Mouse (Mus musculus) cerebellum, postnatal 14 days (tissue): Measurements from ENCODE around the gene Ftl1.
A peak's percentile ranks its signal among the peaks of the same experiment; 100 is the strongest.

Source experiments
- DNase-seq, 2 experiments: peaks; one replicate each; pipeline ENCODE4 v3.0.0; 2021; ENCODE audit warnings: mixed read lengths in 2 of 2

Gene Ftl1

DNA sequence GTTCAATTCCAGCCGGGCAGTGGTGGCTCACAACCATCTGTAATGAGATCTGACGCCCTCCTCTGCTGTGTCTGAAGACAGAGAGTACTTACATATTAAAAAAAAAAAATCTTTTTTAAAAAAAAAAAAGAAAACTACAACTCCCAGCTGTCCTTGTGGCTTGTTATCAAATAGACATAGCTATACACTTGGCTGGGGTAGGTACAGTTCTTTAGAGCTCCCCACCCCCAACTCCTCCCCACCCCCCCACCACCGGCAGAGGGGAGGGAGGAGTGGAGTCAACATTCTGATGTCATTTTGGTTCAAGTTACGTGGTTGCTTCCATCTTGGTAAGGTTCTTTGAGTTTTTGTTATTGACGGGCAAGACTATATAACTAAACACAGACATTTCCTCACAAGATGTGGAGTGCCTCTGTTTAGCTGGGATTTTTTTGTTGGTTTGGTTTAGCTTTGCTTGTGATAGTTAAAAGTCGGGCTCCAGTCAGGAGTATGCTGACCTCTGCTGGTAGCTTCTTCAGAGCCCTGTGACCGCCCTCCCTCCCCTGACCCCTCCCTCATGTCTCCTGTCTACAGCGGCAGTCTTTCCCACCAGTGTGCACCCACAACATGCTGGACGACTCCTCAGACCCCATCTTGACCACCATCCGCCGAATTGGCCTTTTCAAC lies 12.2 kb downstream of the Ftl1 start:
- peak; percentile 56 to 71 for DNase-seq

DNA sequence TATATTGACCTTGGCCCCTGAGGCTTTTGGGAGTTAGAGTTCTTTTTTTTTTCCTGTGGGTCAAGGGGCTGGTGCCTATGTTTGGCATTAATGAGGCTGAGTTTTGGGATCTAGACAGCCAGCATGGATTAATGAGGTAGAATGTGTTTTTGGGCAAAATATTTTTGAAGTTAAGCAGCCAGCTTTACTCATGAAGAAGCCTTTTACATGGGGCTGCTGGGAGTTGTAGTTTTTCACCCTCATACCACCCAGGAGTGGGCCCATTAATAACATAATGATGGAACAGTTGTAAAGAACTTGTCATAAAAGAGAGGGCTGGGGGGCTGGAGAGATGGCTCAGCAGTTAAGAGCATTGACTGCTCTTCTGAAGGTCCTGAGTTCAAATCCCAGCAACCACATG lies 13.1 kb downstream of the Ftl1 start:
- no peak for DNase-seq

DNA sequence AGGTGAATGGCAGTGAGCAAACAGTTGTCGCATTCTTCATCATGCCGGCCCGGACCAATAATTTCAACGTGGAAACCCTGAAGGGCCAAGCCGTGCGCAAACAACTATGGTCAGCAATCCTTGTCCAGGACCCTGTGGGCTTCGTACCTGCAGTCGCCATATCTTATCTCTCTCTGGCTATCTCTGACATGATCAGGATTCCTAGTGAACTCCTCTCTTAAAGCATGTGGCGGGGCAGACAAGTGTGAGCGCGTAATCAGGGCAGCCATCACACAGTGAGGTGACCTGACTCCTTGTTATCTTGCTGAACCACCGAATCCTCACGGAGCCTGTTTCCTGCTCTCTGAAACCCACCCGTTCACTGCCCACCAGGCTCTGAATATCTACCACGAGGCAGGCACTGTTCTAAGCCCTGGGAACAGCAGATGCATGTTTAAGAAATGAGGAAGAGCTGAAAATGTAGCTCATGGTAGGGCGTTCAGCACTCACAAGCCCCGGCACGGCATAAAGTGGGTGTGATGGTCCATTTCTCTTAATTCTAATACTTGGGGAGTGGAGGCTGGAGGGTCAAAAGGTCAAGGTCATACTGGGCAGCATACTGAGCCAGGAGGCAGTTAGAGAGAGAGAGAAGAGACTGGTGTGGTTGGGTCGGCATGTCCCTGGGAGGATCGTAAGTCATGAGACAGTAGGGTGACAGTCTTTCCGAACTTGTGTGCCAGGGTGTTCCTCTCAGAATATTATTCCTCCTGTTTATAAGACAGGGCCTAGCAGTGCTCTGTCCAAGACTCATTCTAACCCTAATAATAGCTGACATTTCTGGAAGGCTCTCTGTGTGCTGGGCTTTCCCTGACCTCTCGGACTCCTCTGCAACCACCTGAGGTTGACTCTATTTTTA lies 15.9 kb downstream of the Ftl1 start:
- no peak for DNase-seq

DNA sequence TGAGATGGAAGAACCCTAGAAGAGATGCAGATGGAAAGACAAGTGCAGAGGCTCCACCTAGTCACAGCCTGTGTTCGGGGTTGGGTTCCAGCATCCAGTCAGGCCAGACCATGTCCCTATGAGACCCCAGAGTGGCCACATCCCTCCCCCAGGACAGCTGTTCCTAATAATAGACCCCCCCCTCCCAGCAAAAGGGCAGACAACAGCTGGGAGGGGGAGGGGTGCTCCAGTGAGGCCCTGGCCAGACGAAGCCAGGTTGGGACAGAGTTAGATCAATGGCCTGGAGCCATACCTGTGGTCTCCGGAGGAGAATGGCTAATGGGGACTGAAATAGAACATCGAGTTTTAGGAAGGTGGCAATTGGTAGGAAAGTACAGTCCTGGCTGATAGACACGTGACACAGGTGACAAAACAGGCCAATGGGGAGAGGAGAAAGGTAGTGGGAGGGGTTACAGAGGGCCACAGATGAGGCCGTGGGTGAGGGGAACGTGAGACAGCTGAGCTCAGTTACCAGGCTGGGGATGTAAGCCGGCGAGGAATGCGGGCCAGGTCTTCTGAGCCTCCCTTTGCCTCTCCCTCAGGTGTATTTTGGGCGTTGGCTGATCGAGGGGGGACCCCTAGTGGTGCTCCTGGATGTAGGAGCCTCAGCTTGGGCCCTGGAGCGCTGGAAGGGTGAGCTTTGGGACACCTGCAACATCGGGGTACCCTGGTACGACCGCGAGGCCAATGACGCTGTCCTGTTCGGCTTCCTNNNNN lies 22.0 kb downstream of the Ftl1 start, which contains the start of gene Ruvbl2:
Ruvbl2 (minus strand) TSS at position 576 of the 756 bp plus-strand sequence.
- peak in 1 of 2 experiments; percentile 32 for DNase-seq

DNA sequence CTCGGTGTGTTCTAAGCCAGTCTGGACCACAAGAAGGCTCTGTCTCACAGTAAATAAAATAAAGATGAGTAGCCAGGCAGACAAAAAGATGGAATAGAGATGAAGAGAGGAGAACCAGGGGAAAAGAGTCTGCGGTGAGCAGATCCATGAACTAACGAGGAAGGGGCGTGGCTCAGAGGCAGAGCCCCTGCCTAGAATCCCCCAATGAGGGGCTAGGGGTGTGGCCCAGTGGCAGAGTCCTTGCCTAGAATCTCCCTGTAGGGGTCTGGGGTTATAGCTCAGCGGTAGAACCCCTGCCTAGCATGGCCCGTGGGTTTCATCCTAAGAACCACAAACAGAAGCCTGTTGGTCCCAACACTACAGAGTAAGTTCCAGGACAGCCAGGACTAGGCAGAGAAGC lies 22.6 kb downstream of the Ftl1 start:
- DNase-seq, result no peak

DNA sequence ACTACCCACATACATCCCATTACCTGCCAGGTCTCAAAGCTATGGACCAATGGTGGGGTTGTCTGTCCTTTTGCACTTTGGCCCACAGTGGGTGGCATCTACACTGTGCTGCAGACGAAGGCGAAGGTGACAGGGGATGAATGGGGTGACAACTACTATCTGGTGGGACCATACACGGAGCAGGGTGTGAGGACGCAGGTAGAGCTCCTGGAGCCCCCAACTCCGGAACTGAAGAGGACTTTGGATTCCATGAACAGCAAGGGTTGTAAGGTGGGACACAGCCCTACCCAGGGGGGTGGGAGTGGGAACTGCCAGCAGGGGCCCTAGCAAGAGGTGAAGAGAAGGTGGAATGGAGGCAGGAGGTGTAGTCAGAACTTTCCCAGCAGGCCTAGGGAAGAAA lies 23.2 kb downstream of the Ftl1 start:
- no peak for DNase-seq

DNA sequence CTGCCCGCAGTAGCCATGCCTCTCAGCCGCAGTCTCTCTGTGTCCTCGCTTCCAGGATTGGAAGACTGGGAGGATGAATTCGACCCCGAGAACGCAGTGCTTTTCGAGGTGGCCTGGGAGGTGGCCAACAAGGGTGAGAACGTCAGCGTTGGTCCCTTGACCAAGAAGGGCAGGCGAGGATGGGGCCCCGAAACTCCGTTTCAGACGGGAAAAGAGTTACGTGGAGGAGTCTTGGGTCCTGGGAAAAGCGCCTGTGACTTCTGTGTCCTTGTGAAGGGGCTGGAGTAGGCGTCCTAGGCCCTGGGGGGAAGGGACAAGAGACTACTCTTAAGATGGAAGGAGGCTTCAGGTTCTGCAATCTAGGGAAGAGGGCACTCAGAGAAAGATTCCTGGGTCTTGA lies 24.6 kb downstream of the Ftl1 start:
- no peak for DNase-seq

DNA sequence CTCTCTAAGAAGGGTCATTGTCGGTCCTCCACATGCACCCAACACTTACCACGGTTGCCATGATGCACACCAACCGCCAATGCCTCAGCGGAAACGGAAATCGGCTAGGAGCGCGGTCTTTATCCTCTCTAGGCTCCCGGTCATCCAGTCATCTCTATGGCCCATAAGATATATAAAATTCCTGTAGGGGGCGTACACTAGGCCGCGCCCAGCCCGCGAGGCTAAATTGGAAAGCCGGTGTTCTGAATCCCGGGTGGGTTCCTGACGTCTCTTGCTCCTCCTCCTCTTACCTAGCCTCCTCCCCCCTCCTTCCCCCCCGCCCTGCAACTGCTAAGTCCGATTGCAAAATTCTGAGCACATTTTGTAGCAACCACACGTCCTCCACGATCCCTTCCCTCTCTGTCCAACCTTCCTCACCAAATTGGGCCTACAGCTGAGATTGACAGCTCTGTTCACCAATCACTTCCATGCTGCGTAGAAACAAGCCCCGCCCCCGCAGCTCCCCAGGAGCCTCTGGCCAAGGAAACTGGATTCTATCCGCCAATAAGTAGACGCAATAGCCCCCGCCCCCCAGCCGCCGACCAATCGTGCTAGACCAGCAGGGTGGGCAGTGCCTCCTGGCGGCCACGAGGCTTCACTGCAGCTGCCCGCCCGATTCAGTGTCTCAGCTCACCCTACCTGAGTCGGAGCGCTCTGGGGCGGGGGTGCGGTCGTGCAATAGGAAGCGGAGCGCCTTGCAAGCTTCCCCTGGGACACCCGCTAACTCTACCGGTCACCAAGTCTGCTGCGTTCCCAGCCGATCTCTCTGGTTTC lies 25.3 kb downstream of the Ftl1 start, which contains the start of gene Gys1:
Gys1 (plus strand) TSS at position 642 of the 813 bp plus-strand sequence.
- peak; percentile 100 for DNase-seq

DNA sequence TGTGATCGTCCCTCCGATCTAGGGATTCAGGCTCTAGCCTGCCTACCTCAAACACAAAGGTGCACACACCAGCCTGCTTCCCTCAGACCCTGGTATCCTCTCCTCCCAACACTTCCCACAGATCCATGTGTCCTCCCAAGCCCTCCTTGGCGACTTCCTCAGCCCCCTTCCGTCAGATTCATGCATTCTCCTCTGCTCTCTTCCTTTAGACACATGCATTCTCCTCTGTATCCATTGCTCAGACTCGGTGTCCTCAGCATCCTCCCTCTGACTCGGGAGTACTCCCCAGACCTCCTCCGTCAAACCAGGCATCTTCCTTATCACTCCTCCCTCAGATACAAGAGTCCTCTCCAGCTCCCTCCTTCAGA lies 25.9 kb downstream of the Ftl1 start:
- no peak for DNase-seq

DNA sequence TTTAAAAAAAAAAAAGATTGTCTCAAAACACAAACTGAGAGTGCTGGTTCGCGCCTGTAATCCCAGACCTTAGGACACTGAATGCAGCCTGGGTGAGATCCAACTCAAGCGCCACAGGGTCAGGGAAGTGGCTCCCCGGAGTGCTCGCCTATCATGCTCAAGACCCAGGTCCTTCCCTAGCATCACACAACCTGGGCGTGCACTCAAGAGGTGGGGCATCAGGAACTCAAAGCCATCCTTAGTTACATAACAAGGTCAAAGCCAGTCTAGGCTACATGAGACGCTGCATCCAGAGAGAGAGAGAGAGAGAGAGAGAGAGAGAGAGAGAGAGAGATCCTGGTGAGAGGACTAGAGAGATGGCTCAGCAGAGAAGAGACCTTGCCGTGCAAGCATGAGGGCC lies 33.1 kb downstream of the Ftl1 start:
- DNase-seq, result no peak

DNA sequence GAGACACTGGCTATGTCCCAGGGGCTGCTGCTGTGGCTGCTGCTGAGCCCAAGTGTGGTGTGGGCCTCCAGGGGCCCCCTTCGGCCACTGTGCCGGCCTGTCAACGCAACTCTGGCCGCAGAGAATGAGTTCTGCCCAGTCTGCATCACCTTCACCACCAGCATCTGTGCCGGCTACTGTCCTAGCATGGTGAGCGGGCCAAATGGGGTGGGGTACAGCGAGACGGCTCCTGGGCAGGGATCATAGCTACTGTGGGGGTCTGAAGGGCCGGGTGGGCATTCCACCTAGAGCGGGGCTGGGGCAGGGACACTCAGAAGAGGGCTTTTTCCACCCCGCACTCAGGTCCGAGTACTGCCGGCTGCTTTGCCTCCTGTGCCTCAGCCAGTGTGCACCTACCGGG lies 38.5 kb downstream of the Ftl1 start:
- DNase-seq, result no peak

DNA sequence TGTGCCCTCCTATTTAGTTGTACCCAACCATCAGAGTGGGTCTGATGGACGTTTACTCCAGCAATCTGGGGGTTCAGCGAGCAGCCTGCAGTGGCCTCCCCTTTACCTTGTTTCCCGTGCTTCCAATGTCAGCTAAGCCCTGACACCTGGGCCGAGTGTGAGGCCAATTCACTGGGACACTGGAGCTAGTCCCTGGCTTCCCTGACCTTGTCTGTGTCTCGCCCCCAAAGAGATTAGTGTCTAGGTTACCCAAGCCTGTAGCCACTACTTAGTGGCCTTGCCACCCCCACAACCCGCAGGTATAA lies 39.1 kb downstream of the Ftl1 start, which contains the start of gene Lhb:
Lhb (plus strand) TSS at position 206 of the 305 bp plus-strand sequence.
- no peak for DNase-seq

DNA sequence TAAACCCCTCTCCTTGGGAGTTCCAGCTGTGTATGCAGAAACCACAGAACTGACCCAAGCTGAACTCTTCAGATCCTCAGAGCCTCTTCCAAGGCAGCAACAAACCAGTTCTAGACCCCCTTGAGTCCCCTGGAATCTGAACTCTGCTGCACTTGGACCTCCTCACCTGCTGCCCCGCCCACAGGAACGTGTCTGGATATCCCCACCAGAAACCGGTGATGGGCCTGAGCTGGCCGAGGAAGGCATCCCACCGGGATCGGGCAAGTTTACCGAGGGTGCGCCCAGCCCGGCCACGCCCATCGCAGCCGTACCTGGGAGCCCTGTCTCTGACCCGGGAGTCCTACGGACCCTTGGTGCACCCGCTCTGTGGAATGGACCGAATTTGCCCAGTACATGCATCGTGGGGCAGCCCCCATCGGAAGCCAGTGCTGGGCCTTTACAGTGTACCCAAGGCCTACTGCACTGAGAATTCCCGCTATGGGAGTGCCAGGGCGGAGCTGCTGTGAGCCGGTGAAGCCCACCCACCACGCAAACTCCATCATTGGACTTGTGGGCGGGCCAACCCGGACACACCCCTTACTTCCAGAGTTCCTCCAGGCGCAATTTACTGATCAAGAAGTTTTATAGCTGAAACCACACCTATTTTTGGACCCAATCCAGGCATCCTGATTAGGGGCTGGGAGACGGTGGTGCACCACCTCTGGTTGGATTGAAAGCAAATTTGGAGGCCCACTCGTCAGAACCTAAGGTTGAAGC lies 39.6 kb downstream of the Ftl1 start:
- DNase-seq, result no peak

DNA sequence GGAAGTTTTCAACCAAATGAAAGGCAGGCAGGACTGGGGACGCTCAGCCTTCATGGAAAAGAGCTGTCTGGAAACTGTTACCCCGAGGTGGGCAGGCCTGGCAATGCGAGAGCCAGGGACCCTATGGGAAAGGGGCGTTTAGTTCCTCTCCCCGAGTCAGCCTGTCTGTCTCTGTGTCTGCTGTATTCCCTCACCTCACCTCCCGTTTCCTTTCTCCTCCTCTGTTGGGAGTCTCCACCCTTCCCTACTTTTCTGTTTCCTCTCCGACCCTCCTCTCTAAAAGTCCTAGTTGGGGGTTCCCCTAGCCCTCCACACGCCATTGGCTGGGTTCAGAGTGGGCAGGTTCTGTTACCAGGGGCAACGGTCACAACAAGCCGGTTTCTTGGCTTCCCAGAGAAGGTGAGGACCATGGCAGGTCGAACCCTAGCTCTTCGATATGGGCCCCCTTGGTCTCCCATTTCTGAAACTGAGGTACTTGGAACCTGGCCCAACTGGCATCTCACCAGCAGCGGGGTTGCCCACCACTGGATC lies 41.7 kb downstream of the Ftl1 start:
- DNase-seq, result no peak

DNA sequence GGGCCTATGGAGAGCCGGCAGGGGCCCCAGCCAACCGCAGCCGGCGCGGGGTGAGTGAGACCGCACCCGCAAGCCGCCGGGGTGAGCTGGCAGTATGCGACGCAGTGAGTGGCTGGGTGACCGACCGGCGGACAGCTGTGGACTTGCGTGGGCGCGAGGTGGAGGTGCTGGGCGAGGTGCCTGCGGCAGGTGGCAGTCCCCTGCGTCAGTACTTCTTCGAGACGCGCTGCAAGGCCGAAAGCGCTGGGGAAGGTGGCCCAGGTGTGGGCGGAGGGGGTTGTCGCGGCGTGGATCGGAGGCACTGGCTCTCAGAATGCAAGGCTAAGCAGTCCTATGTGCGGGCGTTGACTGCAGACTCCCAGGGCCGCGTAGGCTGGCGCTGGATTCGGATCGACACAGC lies 44.0 kb downstream of the Ftl1 start:
- no peak for DNase-seq

DNA sequence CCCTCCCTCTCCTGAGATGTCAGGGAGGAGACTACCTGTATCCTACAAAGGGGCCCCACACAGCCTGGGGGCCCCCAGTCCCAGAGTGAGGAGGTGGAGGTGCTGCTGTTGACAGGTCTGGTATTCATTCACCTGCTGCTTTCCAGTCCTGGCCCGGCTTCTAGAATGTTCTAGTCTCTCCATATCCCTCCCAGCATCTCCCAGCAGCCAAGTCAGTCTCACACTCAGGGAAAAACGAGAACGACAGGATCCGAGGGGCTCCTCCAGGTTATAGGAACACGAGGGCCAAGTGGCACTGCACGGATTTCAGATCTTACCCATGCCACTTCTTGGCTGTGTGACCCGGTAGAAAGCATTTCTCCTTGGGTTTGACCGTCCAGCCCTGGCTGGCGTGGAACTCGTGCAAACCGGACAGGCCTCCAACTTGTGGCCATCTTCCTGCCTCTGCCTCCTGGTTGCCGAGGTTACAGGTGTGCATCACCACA lies 44.9 kb downstream of the Ftl1 start:
- DNase-seq, result no peak

DNA sequence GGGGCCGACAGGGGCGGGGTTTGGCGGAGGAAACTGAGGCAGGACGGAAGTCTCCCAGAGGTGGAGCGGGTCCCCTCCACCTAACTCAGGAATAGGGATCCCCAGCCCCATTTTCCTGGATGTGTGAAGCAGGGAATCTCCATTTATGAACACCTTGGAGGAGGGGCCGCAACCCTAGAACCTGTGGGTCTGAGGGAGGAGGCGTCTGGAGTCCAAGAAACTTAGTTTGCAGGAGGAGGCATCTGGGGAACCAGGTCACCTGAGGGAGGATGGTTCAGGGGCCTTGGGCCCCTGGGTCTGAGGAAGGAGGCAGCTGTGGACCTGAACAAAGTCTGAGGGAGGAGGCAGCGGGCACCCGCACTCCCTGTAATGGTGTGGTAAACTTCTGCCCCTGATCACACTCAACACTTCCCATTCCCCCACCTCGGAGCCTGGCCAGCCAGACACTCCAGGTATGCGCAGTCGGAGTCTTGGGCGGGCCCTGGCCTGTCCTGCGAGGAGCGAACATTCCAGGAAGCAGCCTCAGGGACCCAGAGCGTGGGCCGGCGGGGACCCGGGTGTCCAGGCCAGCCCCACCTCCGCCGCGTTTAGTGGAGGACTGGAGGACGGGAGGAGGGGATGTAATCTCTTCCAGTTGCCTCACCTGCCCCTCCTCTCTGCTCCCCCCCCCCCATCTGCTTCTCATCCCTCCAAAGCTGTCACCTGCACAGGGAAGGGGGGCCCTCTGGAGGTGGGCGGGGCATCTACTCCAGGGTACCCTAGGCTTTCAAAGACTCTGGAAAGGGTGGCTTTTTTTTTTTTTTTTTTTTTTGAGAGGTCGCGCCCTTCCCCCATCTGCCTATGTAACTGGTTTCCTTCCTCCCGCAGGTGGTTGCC lies 45.6 kb downstream of the Ftl1 start:
- DNase-seq, result no peak

DNA sequence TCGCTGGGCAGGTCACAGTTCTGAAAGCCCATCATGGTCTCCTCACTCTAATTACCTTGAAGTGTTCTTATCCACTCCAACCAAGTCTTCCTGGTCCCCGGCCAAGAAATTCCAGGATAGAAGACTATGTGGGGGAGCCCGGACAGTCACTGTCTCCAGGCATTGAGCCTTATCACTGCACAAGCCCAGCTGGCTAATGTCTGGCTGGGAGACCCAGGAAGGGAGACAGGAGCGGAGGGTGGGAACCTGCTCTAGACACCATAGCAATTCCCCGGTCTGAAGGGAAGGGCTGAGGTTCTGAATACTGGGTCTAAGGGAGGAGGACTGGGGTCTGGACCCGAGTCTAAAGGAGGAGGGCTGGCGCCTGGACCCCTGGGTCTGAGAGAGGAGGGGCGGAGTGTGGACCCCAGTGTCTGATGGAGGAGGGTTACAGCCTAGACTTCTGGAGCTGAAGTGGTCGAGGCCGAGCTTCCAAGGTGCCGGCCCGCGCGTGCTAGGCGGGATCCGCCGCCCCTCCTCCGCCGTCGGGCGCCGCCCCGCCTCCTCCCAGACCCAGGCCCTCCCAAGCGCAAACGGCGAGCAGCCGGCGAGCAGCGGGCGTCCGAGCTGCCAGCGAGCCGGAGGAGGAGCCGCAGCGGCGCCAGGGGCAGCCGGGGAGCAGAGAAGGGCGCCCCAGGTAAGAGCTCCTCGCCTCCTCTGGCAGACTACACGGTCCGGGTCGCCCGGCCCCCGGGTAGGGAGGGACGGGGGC lies 46.4 kb downstream of the Ftl1 start, which contains the start of gene Ntf5:
Ntf5 (plus strand) TSS at position 583 of the 751 bp plus-strand sequence.
- DNase-seq, result no peak

DNA sequence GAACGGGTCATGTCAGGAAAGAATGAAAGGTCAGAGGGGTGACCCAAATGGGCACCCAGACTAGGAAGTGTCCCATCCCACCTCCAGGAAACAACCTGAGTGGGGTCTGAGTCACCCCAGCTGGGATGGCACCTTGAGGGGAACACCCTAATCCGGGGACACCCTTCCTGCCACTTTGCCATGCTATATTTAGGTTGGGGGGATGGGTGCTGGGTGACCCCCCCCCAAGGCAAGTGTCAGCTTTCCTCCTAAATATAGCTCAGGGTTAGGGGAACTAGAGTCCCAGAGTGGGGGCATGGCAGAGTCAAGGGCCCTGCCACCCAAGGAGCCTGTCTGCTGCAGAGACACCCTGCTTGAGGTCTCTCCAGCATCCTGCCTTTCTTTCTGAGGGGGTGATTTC lies 47.3 kb downstream of the Ftl1 start:
- no peak for DNase-seq
